Mouse (Mus musculus): ENCODE results near the gene Bmp8b.
"Not testable (repeated sequence)": the region's sequence is repeated elsewhere in the genome, so short reads cannot be mapped to it uniquely, and the experiment has no call there.

The Bmp8b gene

GRCm38 (mm10) chr4:123111275-123111983 lies 6.5 kb downstream of the Bmp8b start:
- DNase-seq = not testable (repeated sequence)

GRCm38 (mm10) chr4:123112216-123112764 lies 7.3 kb downstream of the Bmp8b start:
- DNase-seq = no peak

GRCm38 (mm10) chr4:123114651-123115050 lies 9.7 kb downstream of the Bmp8b start:
- DNase-seq = not testable (repeated sequence)

- no peak for DNase-seq
Measured at GRCm38 (mm10) chr4:123116011-123116410, 11.0 kb downstream of the Bmp8b start, which contains the start of gene Oxct2b. Gene Oxct2b, plus strand, starts transcription at chr4:123116266.

- DNase-seq = not testable (repeated sequence)
Measured at GRCm38 (mm10) chr4:123116640-123117039, 11.7 kb downstream of the Bmp8b start.

- no peak for DNase-seq
Measured at GRCm38 (mm10) chr4:123121286-123121685, 16.3 kb downstream of the Bmp8b start.

- DNase-seq = no peak
Measured at GRCm38 (mm10) chr4:123126626-123127025, 21.7 kb downstream of the Bmp8b start.

GRCm38 (mm10) chr4:123127051-123127450 lies 22.1 kb downstream of the Bmp8b start:
- DNase-seq = no peak

GRCm38 (mm10) chr4:123137551-123137950 lies 32.6 kb downstream of the Bmp8b start:
- no peak for DNase-seq

GRCm38 (mm10) chr4:123139513-123140154 lies 34.7 kb downstream of the Bmp8b start, which contains the start of gene Ppie:
Gene Ppie, minus strand, starts transcription at chr4:123139951.
- peak; percentile 76 for DNase-seq

- DNase-seq = no peak
Measured at GRCm38 (mm10) chr4:123147446-123148150, 42.6 kb downstream of the Bmp8b start.

- no peak for DNase-seq
Measured at GRCm38 (mm10) chr4:123152003-123152402, 47.0 kb downstream of the Bmp8b start.

- DNase-seq = no peak
Measured at GRCm38 (mm10) chr4:123152976-123153375, 48.0 kb downstream of the Bmp8b start.

GRCm38 (mm10) chr4:123155004-123155403 lies 50.0 kb downstream of the Bmp8b start:
- DNase-seq = peak; percentile 62

GRCm38 (mm10) chr4:123155427-123155826 lies 50.5 kb downstream of the Bmp8b start:
- no peak for DNase-seq

- DNase-seq = no peak
Measured at GRCm38 (mm10) chr4:123155840-123156239, 50.9 kb downstream of the Bmp8b start.

GRCm38 (mm10) chr4:123160571-123160970 lies 55.6 kb downstream of the Bmp8b start:
- DNase-seq = no peak

GRCm38 (mm10) chr4:123161251-123161650 lies 56.3 kb downstream of the Bmp8b start:
- not testable (repeated sequence) for DNase-seq

GRCm38 (mm10) chr4:123162305-123162917 lies 57.4 kb downstream of the Bmp8b start:
- DNase-seq = no peak

- DNase-seq = no peak
Measured at GRCm38 (mm10) chr4:123164157-123164556, 59.2 kb downstream of the Bmp8b start.

GRCm38 (mm10) chr4:123171811-123172210 lies 66.8 kb downstream of the Bmp8b start:
- DNase-seq = no peak

Measured in kidney, adult 9 months (tissue).